Mouse (Mus musculus): ENCODE data around the gene Gm11757. TPM values are rescaled to one million over a fixed set of nuclear protein-coding genes. Genes with fewer than 3 reads are reported as not detected.

Gm11757 gene
- not detected for total RNA-seq (2023)

GRCm38 (mm10) chr4:73891012-73891411 lies at the start of gene Gm11757:
TSS of gene Gm11757 (minus strand) at chr4:73891112.

GRCm38 (mm10) chr4:73920660-73921059 lies 29.7 kb upstream of the Gm11757 start, which contains the start of gene Gm11756:
TSS of gene Gm11756 (minus strand) at chr4:73920760.

GRCm38 (mm10) chr4:73905853-73906252 lies 14.9 kb upstream of the Gm11757 start, which contains the start of gene Gm13871:
TSS of gene Gm13871 (minus strand) at chr4:73905953.

GRCm38 (mm10) chr4:73876166-73876565 lies 14.7 kb downstream of the Gm11757 start, which contains the start of gene Gm11758:
TSS of gene Gm11758 (minus strand) at chr4:73876266.

Other genes with a start within 250 kb of the Gm11757 start
- not detected for gene Gm11239, start 222.8 kb downstream of the Gm11757 start, total RNA-seq (2023)
- not detected for gene Gm428, start 207.6 kb downstream of the Gm11757 start, total RNA-seq (2023)
- gene Rasef, start 100.1 kb downstream of the Gm11757 start, total RNA-seq (2023), result not detected
- gene Gm11758, start 14.8 kb downstream of the Gm11757 start, total RNA-seq (2023), result not detected
- not detected for gene Gm13871, start 14.8 kb upstream of the Gm11757 start, total RNA-seq (2023)
- gene Gm11756, start 29.6 kb upstream of the Gm11757 start, total RNA-seq (2023), result not detected
- not detected for gene 2310002L09Rik, start 59.7 kb upstream of the Gm11757 start, total RNA-seq (2023)
- gene Frmd3, start 122.3 kb upstream of the Gm11757 start, total RNA-seq (2023), result not detected